Mouse (Mus musculus) C2C12 (cell line): ENCODE data around the gene Ncoa4. TPM values are rescaled to one million over a fixed set of nuclear protein-coding genes. Genes with fewer than 3 reads are reported as not detected.
A peak's percentile ranks its signal among the peaks of the same experiment; 100 is the strongest.

ENCODE experiments used
- H3K27me3 ChIP-seq: one replicate; pipeline ENCODE4 v1.6.1; 2011; ENCODE audit not compliant: control insufficient read depth, insufficient read depth, insufficient read length
- H3K36me3 ChIP-seq: one replicate; pipeline ENCODE4 v1.6.1; 2011; ENCODE audit not compliant: control insufficient read depth, insufficient read depth
- H3K4me3 ChIP-seq: one replicate; pipeline ENCODE4 v1.5.1; 2011; ENCODE audit warnings: mild to moderate bottlenecking, control low read depth; ENCODE audit not compliant: poor library complexity, insufficient read depth, severe bottlenecking
- H3K79me2 ChIP-seq: one replicate; pipeline ENCODE4 v1.6.1; 2011; ENCODE audit not compliant: control insufficient read depth, insufficient read depth
- H3K79me3 ChIP-seq: one replicate; pipeline ENCODE4 v1.6.1; 2011; ENCODE audit warnings: low read depth, control low read depth
- H3ac ChIP-seq: one replicate; pipeline ENCODE3; 2011; ENCODE audit warnings: low read depth; ENCODE audit not compliant: control insufficient read depth, insufficient read length
- CEBPB ChIP-seq: IDR thresholded peaks from one replicate; pipeline ENCODE4 v1.6.1; 2011; ENCODE audit warnings: low read depth, mild to moderate bottlenecking, control low read depth, moderate library complexity
- CTCF ChIP-seq: IDR thresholded peaks from one replicate; pipeline ENCODE4 v1.5.1; 2011; ENCODE audit not compliant: control insufficient read depth, insufficient read depth, insufficient read length
- FOSL1 ChIP-seq: IDR thresholded peaks from one replicate; pipeline ENCODE4 v1.8.0; 2011; ENCODE audit warnings: mild to moderate bottlenecking, low read length; ENCODE audit not compliant: poor library complexity, insufficient read depth, severe bottlenecking
- MAX ChIP-seq: IDR thresholded peaks from one replicate; pipeline ENCODE4 v1.6.1; 2011; ENCODE audit warnings: mild to moderate bottlenecking, control low read depth
- MYOD1 ChIP-seq: IDR thresholded peaks from one replicate; pipeline ENCODE4 v1.6.1; 2011; ENCODE audit warnings: low read depth; ENCODE audit not compliant: control insufficient read depth, insufficient read length
- MYOG ChIP-seq: IDR thresholded peaks from one replicate; pipeline ENCODE4 v1.6.1; 2011; ENCODE audit not compliant: control insufficient read depth, insufficient read length; ENCODE audit errors: extremely low read depth
- USF1 ChIP-seq: IDR thresholded peaks from one replicate; pipeline ENCODE4 v1.6.1; 2011; ENCODE audit warnings: low read depth, mild to moderate bottlenecking, control low read depth, moderate library complexity
- polyA plus RNA-seq: library from polyadenylated mRNA; unstranded; fragments of >200 nt; fragmentation: generic; extraction: Trizol; gene quantifications from one replicate; pipeline ENCODE4 v1.2.1, GENCODE M21; 2012; ENCODE audit warnings: missing spikeins

Ncoa4 gene
- polyA plus RNA-seq, 1 experiment = 23.4 TPM

DNA sequence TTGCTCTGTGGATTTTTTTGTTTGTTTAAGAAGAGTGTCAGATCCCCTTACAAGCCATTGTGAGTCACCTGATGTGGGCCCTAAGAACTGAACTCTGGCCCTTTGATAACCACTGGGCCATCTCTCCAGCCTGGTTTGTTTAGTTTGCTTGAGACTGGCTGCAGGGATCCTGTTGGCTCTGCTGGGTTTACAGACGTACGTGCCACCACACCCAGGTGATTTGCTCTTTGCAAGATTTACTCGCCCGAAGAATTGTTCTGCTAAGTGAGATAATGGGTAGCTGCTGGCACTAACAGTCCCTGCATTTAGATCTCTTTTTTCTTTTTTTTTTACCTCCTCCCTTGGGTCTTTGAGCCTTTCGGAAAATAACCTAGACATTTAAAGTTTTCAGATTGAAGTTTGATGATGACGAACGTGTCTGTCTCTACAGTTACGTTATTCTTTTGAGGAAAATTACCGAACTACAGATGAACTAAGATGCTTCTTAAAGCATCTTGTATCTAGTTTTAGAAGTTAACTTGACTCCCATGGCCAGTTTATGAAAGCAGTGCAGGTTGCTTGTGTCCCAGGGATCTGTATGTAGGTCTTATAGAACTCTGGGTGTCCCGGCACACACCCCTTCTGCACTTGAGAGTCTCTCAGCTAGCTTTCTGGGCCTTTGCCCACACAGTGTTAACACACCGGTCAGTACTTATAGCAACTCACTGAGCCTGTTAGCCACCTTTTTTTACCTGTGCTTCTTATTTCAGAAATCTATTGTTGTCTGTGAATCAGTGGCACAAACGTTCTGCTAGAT lies 1.6 kb downstream of the Ncoa4 start:
- H3K79me2 ChIP-seq = peaks cover 64% of the 10 kb centered on the region
- H3ac ChIP-seq = no peak overlapping the region
- H3K79me3 ChIP-seq = peaks cover 50% of the 10 kb centered on the region
- TF ChIP-seq CEBPB = no peak
- no peaks in the 10 kb centered on the region for H3K27me3 ChIP-seq
- peak overlapping the region; percentile 74 for H3K4me3 ChIP-seq
- no peaks in the 10 kb centered on the region for H3K36me3 ChIP-seq

DNA sequence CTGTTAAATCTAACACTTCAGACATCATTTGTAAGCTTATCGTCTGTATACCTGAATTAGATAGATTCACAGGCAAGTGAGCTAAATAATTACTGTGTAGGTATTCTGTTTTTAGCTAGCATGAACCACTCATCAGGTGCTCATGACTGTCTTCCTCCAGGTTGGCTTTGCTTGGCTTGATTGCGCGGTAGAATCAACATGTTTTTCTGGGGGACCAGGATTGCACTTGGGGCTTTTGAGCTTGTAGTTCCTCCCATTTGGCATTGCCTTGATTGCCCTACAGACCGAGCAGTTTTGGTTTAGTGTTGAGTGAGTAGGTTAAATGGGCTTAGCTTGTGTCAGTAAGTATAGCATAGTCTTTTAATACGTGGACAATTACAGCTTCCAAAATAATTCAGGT lies 2.6 kb downstream of the Ncoa4 start:
- H3K4me3 ChIP-seq = no peak overlapping the region
- H3K79me2 ChIP-seq = peaks cover 73% of the 10 kb centered on the region
- no peak overlapping the region for H3ac ChIP-seq
- no peaks in the 10 kb centered on the region for H3K36me3 ChIP-seq
- H3K27me3 ChIP-seq = no peaks in the 10 kb centered on the region
- H3K79me3 ChIP-seq = peaks cover 56% of the 10 kb centered on the region
- TF ChIP-seq MYOG = no peak
- no peak for TF ChIP-seq CTCF
- TF ChIP-seq CEBPB = no peak
- no peak for TF ChIP-seq MAX
- no peak for TF ChIP-seq FOSL1
- TF ChIP-seq MYOD1 = no peak

DNA sequence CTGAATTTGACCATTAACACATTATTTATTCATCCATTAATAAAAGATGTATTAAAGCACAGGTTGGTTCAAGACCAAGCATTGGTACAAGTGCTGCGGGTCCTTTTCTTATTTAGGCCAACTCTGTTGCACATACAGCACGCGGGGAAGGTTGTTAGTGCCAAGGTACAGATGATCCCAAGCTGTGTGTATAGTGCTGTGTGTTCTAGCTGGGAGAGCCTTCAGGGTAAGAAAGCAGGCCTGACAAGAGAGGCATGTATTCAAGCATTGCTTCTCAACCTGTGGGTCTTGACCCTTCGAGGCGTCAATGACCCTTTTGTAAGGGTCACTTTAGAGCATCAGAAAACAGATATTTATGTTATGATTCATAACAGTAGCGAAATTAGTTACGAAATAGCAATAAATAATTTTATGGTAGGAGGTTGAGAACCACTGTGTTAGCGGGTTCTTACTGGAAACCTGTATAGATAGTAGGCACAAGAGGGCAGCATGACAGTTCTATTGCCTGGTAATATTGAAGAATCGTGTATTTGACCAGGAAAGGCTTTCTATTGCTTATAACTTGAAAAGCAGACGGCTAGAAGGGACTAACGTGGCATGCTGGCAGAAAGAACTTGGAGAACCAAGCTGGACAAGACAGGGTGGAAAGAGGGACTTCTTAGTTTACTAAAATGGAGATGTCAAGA lies 3.7 kb downstream of the Ncoa4 start:
- no peak overlapping the region for H3ac ChIP-seq
- no peak for TF ChIP-seq FOSL1
- TF ChIP-seq CTCF = no peak
- no peak for TF ChIP-seq MYOD1
- no peak for TF ChIP-seq CEBPB
- no peak for TF ChIP-seq MAX
- no peaks in the 10 kb centered on the region for H3K27me3 ChIP-seq
- H3K79me2 ChIP-seq = peaks cover 84% of the 10 kb centered on the region
- peaks cover 66% of the 10 kb centered on the region for H3K79me3 ChIP-seq
- H3K36me3 ChIP-seq = no peaks in the 10 kb centered on the region
- no peak overlapping the region for H3K4me3 ChIP-seq

DNA sequence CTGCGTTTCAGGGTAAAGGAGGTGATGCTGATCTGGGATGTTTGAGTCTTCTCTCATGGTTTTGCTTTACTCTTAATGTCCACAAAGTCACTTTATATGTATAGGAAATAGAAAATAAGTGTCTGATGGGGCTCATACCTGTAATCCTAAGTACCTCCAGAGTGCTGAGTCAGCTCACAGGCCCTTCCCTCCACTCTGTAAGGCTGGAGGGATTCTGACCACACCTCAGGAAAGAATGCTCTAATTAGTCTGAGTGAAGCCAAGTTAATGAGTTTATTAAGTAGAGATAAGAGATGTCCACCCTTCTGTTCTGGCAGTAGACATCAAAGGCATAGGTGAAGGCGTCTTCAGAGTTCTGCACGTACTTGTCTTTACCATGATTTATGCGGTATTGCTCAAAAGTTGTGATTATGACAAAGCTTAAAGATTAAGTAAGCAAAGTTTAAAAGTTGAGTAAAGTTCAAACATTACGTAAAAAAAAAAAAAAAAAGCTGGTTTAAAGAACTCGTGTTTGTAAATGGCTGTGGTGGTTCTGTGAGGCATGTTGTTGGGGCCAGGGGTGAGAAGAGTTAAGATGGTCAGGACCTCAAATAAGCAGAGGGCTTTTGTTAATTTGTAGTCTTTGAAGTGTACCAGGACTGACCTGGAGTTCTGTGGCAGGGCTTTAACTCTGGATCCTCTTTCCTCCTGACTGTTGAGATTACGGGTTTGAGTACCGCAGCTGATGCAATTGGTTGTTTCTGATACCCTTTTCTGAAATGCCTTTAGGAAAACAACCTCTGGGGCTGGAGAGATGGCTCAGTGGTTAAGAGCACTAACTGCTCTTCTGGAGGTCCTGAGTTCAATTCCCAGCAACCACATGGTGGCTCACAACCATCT lies 4.7 kb downstream of the Ncoa4 start:
- H3K79me2 ChIP-seq = peaks cover 95% of the 10 kb centered on the region
- H3K36me3 ChIP-seq = no peaks in the 10 kb centered on the region
- H3K27me3 ChIP-seq = no peaks in the 10 kb centered on the region
- H3K4me3 ChIP-seq = no peak overlapping the region
- TF ChIP-seq CTCF (no peak), MYOG (no peak), CEBPB (no peak)
- peaks cover 73% of the 10 kb centered on the region for H3K79me3 ChIP-seq
- no peak overlapping the region for H3ac ChIP-seq

DNA sequence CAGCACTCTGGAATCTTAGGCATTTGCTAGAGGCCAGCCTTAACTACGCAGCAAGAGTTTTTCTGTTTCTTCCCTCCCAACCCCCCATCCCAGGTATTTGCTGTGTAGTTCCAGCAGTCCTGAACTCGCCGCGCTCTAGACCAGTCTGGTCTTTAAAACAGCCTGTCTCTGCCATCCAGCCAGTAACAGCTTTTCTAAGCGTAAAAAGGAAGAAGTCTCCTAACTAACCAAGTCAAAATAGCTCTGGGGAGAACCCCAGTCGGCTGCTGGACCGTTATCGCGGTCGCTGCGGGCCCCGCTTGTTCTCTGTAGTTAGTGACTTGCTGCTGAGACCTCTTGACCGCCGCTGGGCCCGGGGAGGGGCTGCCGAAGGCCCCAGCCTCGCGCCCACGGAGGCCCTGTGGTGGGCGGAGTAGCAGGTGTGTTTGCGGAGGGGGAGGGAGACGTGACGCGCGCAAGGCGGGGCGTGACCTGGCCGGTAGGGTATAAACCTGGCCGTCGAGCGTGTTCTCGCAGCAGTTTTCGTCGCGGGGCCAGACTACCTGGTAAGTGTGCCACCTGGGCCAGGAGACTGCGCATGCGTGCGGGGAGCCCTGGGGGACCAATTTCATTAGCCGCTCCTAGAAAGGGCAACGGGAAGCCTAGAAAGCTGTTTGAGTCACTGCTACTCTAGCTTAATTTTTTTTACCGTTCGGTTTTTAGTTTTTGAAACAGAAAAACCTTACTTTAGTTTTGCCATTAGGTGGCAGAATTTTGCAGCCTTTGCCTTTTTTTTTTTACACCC lies 5.8 kb downstream of the Ncoa4 start:
- Histone ChIP-seq H3K79me3 (peaks cover 73% of the 10 kb centered on the region), H3K4me3 (peak overlapping the region; percentile 26), H3K79me2 (peaks cover 100% of the 10 kb centered on the region), H3K36me3 (no peaks in the 10 kb centered on the region), H3ac (peak overlapping the region; percentile 9), H3K27me3 (no peaks in the 10 kb centered on the region)
- TF ChIP-seq CTCF = no peak
- TF ChIP-seq MYOG = no peak
- TF ChIP-seq FOSL1 = no peak
- no peak for TF ChIP-seq MYOD1
- no peak for TF ChIP-seq MAX
- no peak for TF ChIP-seq USF1
- no peak for TF ChIP-seq CEBPB
